Mouse (Mus musculus): Measurements from ENCODE around the gene Krtap4-6.

- no peak for TF ChIP-seq HCFC1 (IDR thresholded peaks at IDR 0.05; ENCODE audit: borderline replicate concordance, insufficient read depth, low read length)
- TF ChIP-seq ZC3H11A (IDR thresholded peaks at IDR 0.05; ENCODE audit: borderline replicate concordance, low read depth, low read length): no peak
- TF ChIP-seq CHD2 (IDR thresholded peaks at IDR 0.05; ENCODE audit: low read depth, low read length): no peak
Measured at GRCm38 (mm10) chr11:99657051-99657450, 8.7 kb downstream of the Krtap4-6 start.
